Mouse (Mus musculus) spleen, adult 12 weeks (tissue): ENCODE results near the gene Tbca.

Experiments
- DNase-seq: peaks from one replicate; pipeline ENCODE4 v3.0.0; 2022; ENCODE audit warnings: low spot score

The Tbca gene

GRCm38 (mm10) chr13:94877991-94878745 lies 89.5 kb downstream of the Tbca start:
- DNase-seq, result no peak

- no peak for DNase-seq
These were observed 92.5 kb downstream of the Tbca start for GRCm38 (mm10) chr13:94881201-94881600.

GRCm38 (mm10) chr13:94882221-94882620 lies 93.5 kb downstream of the Tbca start:
- DNase-seq, result no peak

GRCm38 (mm10) chr13:94882711-94883145 lies 94.0 kb downstream of the Tbca start:
- no peak for DNase-seq

GRCm38 (mm10) chr13:94883163-94883965 lies 94.7 kb downstream of the Tbca start:
- DNase-seq, result no peak

- no peak for DNase-seq
These were observed 95.6 kb downstream of the Tbca start for GRCm38 (mm10) chr13:94883966-94884960.

GRCm38 (mm10) chr13:94885291-94886235 lies 96.9 kb downstream of the Tbca start:
- DNase-seq, result no peak
